Mouse (Mus musculus): ENCODE measurements at regions not wholly inside any gene's neighbourhood (a gene's known extent, or its start where the extent isn't known, plus 50 kb on each side); places are given as distances from the start of the nearest gene placed in this dataset.

DNA sequence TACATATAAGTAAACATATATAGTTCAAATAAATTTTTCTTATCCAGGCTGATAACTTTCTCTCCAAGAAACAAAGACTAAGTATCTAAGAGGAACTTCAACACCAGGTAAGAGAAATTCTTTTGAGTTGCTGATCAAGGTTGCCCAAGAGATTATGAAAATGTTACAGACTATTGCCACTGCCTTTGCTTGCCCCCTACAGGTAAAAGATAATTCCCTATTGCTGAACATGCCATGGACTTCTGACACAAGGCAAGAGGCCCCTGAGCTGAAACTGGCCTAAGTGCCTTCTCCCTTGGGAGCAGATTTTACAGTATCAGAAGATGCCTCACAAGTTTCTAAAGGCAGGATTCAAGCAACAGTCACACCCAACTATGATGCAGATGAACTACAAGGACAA, 2914.2 kb upstream of the Gm6569 start:
- DNase-seq (ENCODE audit: low spot score) = no peak

GRCm38 (mm10) chr15:70920862-70921261, 2913.5 kb upstream of the Gm6569 start:
- peak; percentile 4 for DNase-seq (ENCODE audit: low spot score)
